Mouse (Mus musculus): ENCODE measurements around the gene Supt5.

DNA sequence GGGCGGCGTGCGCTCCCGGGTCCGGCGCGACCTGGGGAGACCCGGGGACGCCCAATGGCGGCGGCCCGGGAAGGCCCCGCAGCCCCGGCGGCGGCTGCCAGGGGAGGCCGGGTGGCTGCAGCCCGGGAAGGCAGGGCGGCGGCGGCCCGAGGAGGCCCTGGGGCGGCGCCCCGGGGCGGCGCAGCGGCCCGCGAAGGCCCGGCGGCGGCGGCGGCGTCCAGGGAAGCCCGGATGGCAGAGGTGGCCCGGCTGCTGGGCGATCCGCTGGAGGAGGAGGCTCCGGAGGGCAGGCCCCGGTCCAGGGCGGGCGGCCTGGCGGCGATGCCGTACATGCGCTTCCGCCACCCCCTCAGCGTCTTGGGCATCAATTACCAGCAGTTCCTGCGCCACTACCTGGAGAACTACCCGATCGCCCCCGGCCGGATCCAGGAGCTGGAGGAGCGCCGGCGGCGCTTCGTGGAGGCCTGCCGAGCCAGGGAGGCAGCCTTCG lies 70.5 kb downstream of the Supt5 start:
- TF ChIP-seq CTCF (IDR thresholded peaks at IDR 0.05; ENCODE audit: low read depth) (no peak), EP300 (optimal IDR thresholded peaks at IDR 0.05) (no peak)

All from stomach, postnatal 0 days (tissue).